19 mouse cellular contexts compared by ENCODE assay signal in the genomic region with DNA sequence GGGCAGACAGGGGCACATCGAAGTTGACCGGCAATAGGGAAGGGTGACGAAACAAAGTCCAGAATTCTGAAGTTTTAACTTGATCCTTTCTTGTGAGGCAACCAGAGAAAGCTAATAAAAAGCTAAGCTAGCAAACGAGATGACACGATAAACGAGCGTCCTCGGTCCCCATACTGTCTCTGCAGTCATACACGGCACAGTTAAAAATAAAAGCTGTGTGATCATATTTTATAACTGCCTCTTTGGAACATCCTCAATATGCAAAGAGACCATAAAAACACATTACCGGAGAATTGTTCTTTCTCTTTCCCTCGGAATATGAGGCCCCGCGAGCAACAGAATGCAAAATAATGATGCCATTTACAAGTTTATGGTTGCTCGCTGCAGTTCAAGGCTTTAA.
"Had no signal": no experiment of that assay in that cellular context is flagged by ENCODE, and none has a peak within 500 bp of the region (broad histone marks: within the 10 kb centered on the region; RNA-seq: fewer than 3 reads in every experiment).

No protein-coding gene starts in this region.

- H3K36me3 ChIP-seq: liver, embryonic 13.5 days; midbrain, embryonic 10.5 days; stomach, embryonic 15.5 days had no signal

- H3K4me3 ChIP-seq: liver, embryonic 13.5 days; megakaryocyte, embryonic 14.5 days; midbrain, embryonic 10.5 days; midbrain, embryonic 13.5 days; stomach, embryonic 15.5 days had no signal

- H3K27me3 ChIP-seq: liver, embryonic 13.5 days; midbrain, embryonic 13.5 days; stomach, embryonic 15.5 days had no signal

- H3K27ac ChIP-seq: hindbrain, postnatal 0 days; kidney, postnatal 0 days; liver, embryonic 13.5 days; midbrain, embryonic 10.5 days; midbrain, embryonic 13.5 days; stomach, embryonic 15.5 days had no signal

- ATAC-seq: hindbrain, postnatal 0 days; inflammation-experienced regulatory T-cells, adult 6 months; midbrain, embryonic 13.5 days had no signal

- H3K9ac ChIP-seq: liver, embryonic 13.5 days; midbrain, embryonic 13.5 days; stomach, embryonic 15.5 days had no signal

- H3K4me1 ChIP-seq: megakaryocyte, embryonic 14.5 days; midbrain, embryonic 10.5 days; midbrain, embryonic 13.5 days had no signal

- DNase-seq: kidney, adult 11 months; kidney, adult 9 months; kidney, postnatal 25 days; left cerebral cortex, postnatal 4 days; liver, embryonic 13.5 days; lung, adult 2 months; lung, postnatal 10 days; lung, postnatal 36 days; retina, postnatal 1 day; right cerebral cortex, postnatal 25 days; spleen, adult 18-20 months; thymus, postnatal 25 days had no signal

- H3K9me3 ChIP-seq: liver, embryonic 13.5 days; midbrain, embryonic 10.5 days; midbrain, embryonic 13.5 days; stomach, embryonic 15.5 days had no signal

- H3K4me2 ChIP-seq: liver, embryonic 13.5 days; midbrain, embryonic 13.5 days; stomach, embryonic 15.5 days had no signal
